Mouse (Mus musculus): ENCODE measurements at regions not wholly inside any gene's neighbourhood (a gene's known extent, or its start where the extent isn't known, plus 50 kb on each side); places are given as distances from the start of the nearest gene placed in this dataset.

DNA sequence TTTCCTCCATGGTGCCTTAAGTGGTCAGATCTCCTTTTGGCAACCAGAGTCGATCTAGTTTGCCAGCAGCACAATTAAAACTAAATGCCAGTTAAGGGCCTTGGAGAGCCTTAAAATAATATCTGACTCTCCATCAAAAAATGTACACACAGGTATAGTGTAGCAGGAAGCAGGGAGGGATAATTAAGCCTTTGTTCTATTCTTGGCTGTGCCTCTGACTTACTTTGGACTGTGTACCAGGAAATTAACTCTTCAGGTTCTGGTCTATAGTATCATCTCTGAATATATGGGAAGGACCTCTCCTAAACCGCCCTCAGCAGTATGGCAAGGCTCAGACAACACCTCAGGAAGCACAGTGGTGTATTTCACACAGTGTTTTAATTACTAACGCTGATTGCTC lies 133.0 kb downstream of the Erv3 start:
- intact Hi-C loops (cut with DNase I): no loop called here
- Histone ChIP-seq H3K4me1 (ENCODE audit: control insufficient read depth, insufficient read depth, low read length) (no peaks in the 10 kb centered on the region), H3K4me3 (no peak overlapping the region), H3K79me2 (replicated peaks; ENCODE audit: control insufficient read depth, insufficient read depth, low read length) (no peaks in the 10 kb centered on the region), H3K9ac (ENCODE audit: low read depth, low read length) (no peak overlapping the region), H3K36me3 (ENCODE audit: control insufficient read depth, insufficient read depth, low read length) (no peaks in the 10 kb centered on the region), H3K27me3 (ENCODE audit: control insufficient read depth, insufficient read depth, low read length) (no peaks in the 10 kb centered on the region), H3K27ac (no peak overlapping the region)
- no peak for DNase-seq
- TF ChIP-seq CTCF (IDR thresholded peaks at IDR 0.05) (no peak), EP300 (IDR thresholded peaks at IDR 0.05; ENCODE audit: insufficient read depth, low read depth, low read length) (no peak)
- WGBS: 82% methylated on average over 3 of the region's 3 CpGs

DNA sequence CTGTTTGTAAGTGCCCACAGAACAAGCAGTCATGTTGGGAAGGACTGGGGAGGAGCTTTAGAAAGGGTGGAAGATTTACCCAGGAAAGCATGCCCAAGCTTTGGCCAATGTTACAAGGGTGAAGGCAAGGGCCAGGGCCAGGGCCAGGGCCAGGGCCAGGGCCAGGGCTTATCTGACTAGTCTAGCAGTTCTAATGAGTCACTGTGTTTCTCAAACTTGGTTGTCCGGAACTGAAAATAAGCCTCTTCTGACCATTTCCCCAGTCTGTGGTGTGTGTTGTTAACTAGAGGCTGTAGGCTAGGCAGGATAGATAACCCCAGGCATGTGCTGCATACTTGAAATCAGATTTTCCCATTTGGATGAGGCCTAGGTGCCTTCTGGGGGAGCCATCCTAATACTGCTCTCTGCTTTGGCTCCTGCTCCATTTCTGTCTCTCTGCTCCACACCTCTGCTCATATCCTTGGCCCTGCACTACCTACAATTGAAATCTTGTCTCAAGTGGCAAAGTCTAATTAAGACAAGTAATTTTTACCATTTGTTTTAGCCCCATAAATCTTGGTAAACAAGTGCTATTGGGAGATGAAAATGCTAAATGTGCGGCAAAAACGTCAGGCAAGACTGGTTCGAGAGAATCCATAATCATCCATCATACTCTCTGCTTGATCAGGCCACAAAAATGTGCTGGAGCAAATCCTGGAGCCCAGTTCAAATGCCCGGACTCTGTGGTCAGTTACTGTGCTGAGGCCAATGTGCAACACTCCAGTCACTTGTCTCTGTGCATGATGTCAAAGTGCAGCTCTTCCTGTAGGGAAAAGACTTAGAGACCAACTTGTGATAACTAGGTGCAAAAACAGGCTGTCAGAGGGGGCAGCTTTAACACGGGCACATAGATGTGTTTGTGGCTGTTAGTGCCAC lies 137.7 kb downstream of the Erv3 start:
- Histone ChIP-seq H3K4me1 (ENCODE audit: control insufficient read depth, insufficient read depth, low read length) (no peaks in the 10 kb centered on the region), H3K36me3 (ENCODE audit: control insufficient read depth, insufficient read depth, low read length) (no peaks in the 10 kb centered on the region), H3K27me3 (ENCODE audit: control insufficient read depth, insufficient read depth, low read length) (no peaks in the 10 kb centered on the region), H3K9ac (ENCODE audit: low read depth, low read length) (no peak overlapping the region), H3K79me2 (replicated peaks; ENCODE audit: control insufficient read depth, insufficient read depth, low read length) (no peaks in the 10 kb centered on the region), H3K4me3 (no peak overlapping the region), H3K27ac (no peak overlapping the region)
- 87% methylated on average over 6 of the region's 6 CpGs for whole genome bisulfite sequencing
- TF ChIP-seq CTCF (IDR thresholded peaks at IDR 0.05) (no peak), POLR2A (IDR thresholded peaks at IDR 0.05; ENCODE audit: insufficient read depth, low read depth, low read length) (no peak), EP300 (IDR thresholded peaks at IDR 0.05; ENCODE audit: insufficient read depth, low read depth, low read length) (no peak)
- no peak for DNase-seq
- intact Hi-C loops (cut with DNase I): no loop called here

DNA sequence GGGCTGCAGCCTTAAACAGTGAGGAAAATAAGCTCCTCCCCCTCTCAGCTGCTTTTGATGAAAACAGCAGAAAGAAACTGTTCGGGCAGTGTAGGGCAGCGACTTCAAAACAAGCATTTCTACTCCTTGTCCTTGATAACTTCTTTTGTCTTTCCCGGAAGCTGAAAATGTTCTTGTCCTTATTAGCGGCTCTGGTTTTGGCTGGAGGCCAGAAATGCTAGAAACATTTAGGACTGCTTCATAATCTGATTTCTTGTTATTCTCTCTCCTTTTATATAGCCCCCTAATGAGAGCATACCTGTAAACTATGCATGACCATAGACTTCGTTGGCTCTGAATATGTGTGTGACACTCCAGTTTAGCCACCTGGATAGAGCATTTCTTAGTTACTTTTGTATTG lies 142.0 kb downstream of the Erv3 start:
- 46% methylated on average over 5 of the region's 5 CpGs for WGBS
- no peaks in the 10 kb centered on the region for H3K79me2 ChIP-seq (replicated peaks; ENCODE audit: control insufficient read depth, insufficient read depth, low read length)
- H3K27me3 ChIP-seq (ENCODE audit: control insufficient read depth, insufficient read depth, low read length): no peaks in the 10 kb centered on the region
- no peak overlapping the region for H3K9ac ChIP-seq (ENCODE audit: low read depth, low read length)
- no peak overlapping the region for H3K4me3 ChIP-seq
- no peak overlapping the region for H3K27ac ChIP-seq
- TF ChIP-seq POLR2A (IDR thresholded peaks at IDR 0.05; ENCODE audit: insufficient read depth, low read depth, low read length): no peak
- TF ChIP-seq CTCF (IDR thresholded peaks at IDR 0.05): no peak
- no peak for TF ChIP-seq EP300 (IDR thresholded peaks at IDR 0.05; ENCODE audit: insufficient read depth, low read depth, low read length)
- intact Hi-C loops (cut with DNase I): no loop called here
- no peaks in the 10 kb centered on the region for H3K36me3 ChIP-seq (ENCODE audit: control insufficient read depth, insufficient read depth, low read length)
- no peaks in the 10 kb centered on the region for H3K4me1 ChIP-seq (ENCODE audit: control insufficient read depth, insufficient read depth, low read length)
- no peak for DNase-seq

DNA sequence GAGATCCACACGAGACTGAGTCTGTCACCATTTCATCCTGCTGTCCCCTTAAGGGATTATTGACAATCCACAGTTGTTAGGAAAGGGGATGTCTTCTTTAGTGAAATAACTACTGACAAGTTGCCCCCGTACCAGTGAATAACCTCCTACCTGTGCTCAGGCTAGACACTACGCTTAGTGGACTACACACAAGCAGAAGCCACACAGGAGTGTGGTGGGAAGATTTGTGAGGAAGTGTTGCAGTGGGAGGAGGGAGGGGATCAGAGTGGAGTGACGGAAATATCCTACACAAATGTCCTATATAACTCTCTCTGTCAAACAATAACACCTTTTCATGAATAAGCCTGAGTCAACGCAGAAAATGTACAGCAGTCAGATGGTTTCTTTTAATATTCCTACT lies 142.7 kb downstream of the Erv3 start:
- Histone ChIP-seq H3K27me3 (ENCODE audit: control insufficient read depth, insufficient read depth, low read length) (no peaks in the 10 kb centered on the region), H3K9ac (ENCODE audit: low read depth, low read length) (no peak overlapping the region), H3K27ac (no peak overlapping the region), H3K4me3 (no peak overlapping the region), H3K4me1 (ENCODE audit: control insufficient read depth, insufficient read depth, low read length) (no peaks in the 10 kb centered on the region), H3K79me2 (replicated peaks; ENCODE audit: control insufficient read depth, insufficient read depth, low read length) (no peaks in the 10 kb centered on the region), H3K36me3 (ENCODE audit: control insufficient read depth, insufficient read depth, low read length) (no peaks in the 10 kb centered on the region)
- WGBS: 86% methylated on average over 5 of the region's 5 CpGs
- TF ChIP-seq EP300 (IDR thresholded peaks at IDR 0.05; ENCODE audit: insufficient read depth, low read depth, low read length) (no peak), POLR2A (IDR thresholded peaks at IDR 0.05; ENCODE audit: insufficient read depth, low read depth, low read length) (no peak), CTCF (IDR thresholded peaks at IDR 0.05) (no peak)
- intact Hi-C loops (cut with DNase I): no loop called here
- no peak for DNase-seq

DNA sequence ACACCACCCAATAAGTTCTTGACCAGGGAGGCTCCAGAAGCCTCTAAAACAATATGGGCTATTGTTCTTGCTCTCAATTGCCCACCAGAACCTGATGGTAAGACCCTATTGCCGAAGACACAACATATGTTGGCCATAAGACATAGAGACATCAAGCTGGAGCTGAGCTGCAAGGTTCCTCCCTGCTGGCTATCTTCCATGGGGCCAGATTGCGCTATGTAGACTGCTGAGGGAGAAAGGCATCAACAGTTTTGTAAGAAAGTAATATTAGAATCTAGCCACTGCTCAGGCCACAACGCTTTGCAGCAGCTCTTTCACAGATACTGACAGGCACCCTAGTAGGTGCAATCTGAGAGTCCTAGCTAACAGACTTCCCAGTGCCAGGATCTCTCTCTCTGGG lies 144.2 kb downstream of the Erv3 start:
- H3K9ac ChIP-seq (ENCODE audit: low read depth, low read length): no peak overlapping the region
- intact Hi-C loops (cut with DNase I): no loop called here
- H3K27me3 ChIP-seq (ENCODE audit: control insufficient read depth, insufficient read depth, low read length): no peaks in the 10 kb centered on the region
- H3K27ac ChIP-seq: no peak overlapping the region
- H3K4me3 ChIP-seq: no peak overlapping the region
- TF ChIP-seq POLR2A (IDR thresholded peaks at IDR 0.05; ENCODE audit: insufficient read depth, low read depth, low read length): no peak
- no peak for TF ChIP-seq CTCF (IDR thresholded peaks at IDR 0.05)
- no peak for TF ChIP-seq EP300 (IDR thresholded peaks at IDR 0.05; ENCODE audit: insufficient read depth, low read depth, low read length)
- H3K4me1 ChIP-seq (ENCODE audit: control insufficient read depth, insufficient read depth, low read length): no peaks in the 10 kb centered on the region
- no peaks in the 10 kb centered on the region for H3K79me2 ChIP-seq (replicated peaks; ENCODE audit: control insufficient read depth, insufficient read depth, low read length)
- 81% methylated on average over 3 of the region's 3 CpGs for WGBS
- H3K36me3 ChIP-seq (ENCODE audit: control insufficient read depth, insufficient read depth, low read length): no peaks in the 10 kb centered on the region
- DNase-seq: no peak

DNA sequence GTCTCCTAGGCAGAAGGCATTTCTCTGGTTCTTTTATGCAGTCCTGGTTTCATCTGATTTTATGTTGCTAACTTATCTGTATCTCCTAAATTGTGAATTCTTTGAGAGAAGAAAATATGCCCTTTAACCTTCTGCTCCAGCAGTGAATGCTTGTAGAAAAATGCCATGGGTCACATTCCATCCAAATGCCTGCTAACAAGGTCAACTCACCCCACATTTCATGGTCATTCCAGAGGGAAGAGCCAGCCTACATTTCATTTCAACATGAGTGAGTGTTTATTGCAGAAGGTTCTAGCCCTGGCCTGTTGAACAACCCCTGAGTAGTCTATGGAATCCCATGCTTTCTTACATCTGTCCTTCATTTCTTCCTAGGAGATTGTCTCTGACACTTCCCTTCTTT lies 147.7 kb downstream of the Erv3 start:
- Histone ChIP-seq H3K4me3 (no peak overlapping the region), H3K9ac (ENCODE audit: low read depth, low read length) (no peak overlapping the region), H3K27ac (no peak overlapping the region), H3K27me3 (ENCODE audit: control insufficient read depth, insufficient read depth, low read length) (no peaks in the 10 kb centered on the region), H3K4me1 (ENCODE audit: control insufficient read depth, insufficient read depth, low read length) (no peaks in the 10 kb centered on the region), H3K36me3 (ENCODE audit: control insufficient read depth, insufficient read depth, low read length) (no peaks in the 10 kb centered on the region), H3K79me2 (replicated peaks; ENCODE audit: control insufficient read depth, insufficient read depth, low read length) (no peaks in the 10 kb centered on the region)
- intact Hi-C loops (cut with DNase I): no loop called here
- no peak for DNase-seq
- TF ChIP-seq POLR2A (IDR thresholded peaks at IDR 0.05; ENCODE audit: insufficient read depth, low read depth, low read length) (no peak), EP300 (IDR thresholded peaks at IDR 0.05; ENCODE audit: insufficient read depth, low read depth, low read length) (no peak), CTCF (IDR thresholded peaks at IDR 0.05) (no peak)
